Mouse (Mus musculus) olfactory bulb, adult 2 months (tissue): ENCODE measurements around the gene Gm10309.

ENCODE experiments used
- CTCF ChIP-seq: fragments of 200-500 bp; IDR thresholded peaks from 2 replicates; pipeline ENCODE4 v1.5.1; 2012; ENCODE audit warnings: low read depth, mild to moderate bottlenecking, low read length, moderate library complexity; ENCODE audit not compliant: insufficient read depth
- POLR2A ChIP-seq: fragments of 200-500 bp; IDR thresholded peaks from 2 replicates; pipeline ENCODE4 v1.6.1; 2012; ENCODE audit warnings: mild to moderate bottlenecking, low read depth, low read length, moderate library complexity; ENCODE audit not compliant: insufficient read depth

GRCm38 (mm10) chr17:86529411-86529810 lies 24.4 kb upstream of the Gm10309 start:
- TF ChIP-seq CTCF (no peak), POLR2A (no peak)
